8 mouse cellular contexts compared by ENCODE assay signal in the genomic region with DNA sequence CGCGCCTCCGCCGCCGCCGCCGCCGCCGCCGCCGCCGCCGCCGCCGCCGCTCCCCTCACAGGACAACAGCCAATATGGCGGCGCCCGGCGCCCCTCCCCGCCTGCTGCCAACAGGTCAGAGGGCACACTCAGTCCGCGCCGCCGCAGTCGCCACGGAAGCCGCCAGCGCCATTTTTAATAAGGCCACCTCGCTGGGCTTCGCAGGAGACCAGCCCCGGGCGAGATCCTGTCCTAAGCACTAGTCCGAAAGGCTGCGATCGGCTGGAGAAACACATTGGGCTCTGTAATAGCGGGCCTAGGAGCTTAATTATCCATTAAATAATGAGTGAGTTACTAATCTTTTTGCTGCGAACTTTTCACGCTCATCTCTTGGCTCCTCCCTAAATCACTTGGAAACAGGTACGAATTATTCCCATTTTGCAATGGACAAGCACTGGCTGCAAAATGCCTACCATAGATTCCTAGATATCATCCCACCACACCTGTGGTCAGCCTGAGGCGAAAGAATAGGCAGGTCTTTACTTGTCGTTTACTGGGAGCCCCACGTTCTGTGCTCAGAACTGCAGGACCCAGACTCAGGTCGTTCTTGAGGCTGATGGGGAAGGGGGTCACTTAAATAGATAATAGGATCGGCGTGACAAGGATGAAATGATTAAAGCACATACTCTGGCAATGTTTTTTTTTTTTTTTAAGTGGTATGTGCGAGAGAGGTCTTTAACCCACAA. TPM values are rescaled to one million over a fixed set of nuclear protein-coding genes. Genes with fewer than 3 reads are reported as not detected.
DNase-seq lines count a peak whose midpoint lies in the region; ATAC-seq and TF ChIP-seq lines count a peak whose summit lies in the region.

TSS of gene Fam193b (minus strand) at position 94 of the 725 bp plus-strand sequence.

- H3K4me2 ChIP-seq in hindbrain, postnatal 0 days (ENCODE audit: low read depth, low read length), result peak within 1 kb of the TSS; percentile 96

- WGBS in hindbrain, postnatal 0 days, result 2% methylated on average over 36 of the region's 47 CpGs

- H3K4me1 ChIP-seq in hindbrain, postnatal 0 days (ENCODE audit: insufficient read depth, low read length), result peaks cover 9% of the 10 kb centered on the region

- no peaks in the 10 kb centered on the region for H3K27me3 ChIP-seq in hindbrain, postnatal 0 days (ENCODE audit: insufficient read depth, low read length)

- H3K9ac ChIP-seq in hindbrain, postnatal 0 days (replicated peaks; ENCODE audit: low read length), result peak within 1 kb of the TSS; percentile 91

- no peak for TF ChIP-seq CTCF in gastrocnemius, adult 2 months (IDR thresholded peaks at IDR 0.05)
- TF ChIP-seq CTCF in hindbrain, postnatal 0 days (IDR thresholded peaks at IDR 0.05; ENCODE audit: low read depth), result no peak
- TF ChIP-seq CTCF in left cerebral cortex, adult 2 months (IDR thresholded peaks at IDR 0.05), result no peak

- peak within 1 kb of the TSS; percentile 95 for H3K4me3 ChIP-seq in gastrocnemius, adult 2 months
- H3K4me3 ChIP-seq in hindbrain, postnatal 0 days (ENCODE audit: low read length), result peak within 1 kb of the TSS; percentile 72
- peak within 1 kb of the TSS; percentile 92 for H3K4me3 ChIP-seq in left cerebral cortex, adult 2 months

- no peaks in the 10 kb centered on the region for H3K36me3 ChIP-seq in hindbrain, postnatal 0 days (ENCODE audit: insufficient read depth, low read length)

- intact Hi-C loops in gastrocnemius, adult 2 months (cut with DNase I), result loop anchor here (2.0 to 5.0 kb wide), 2 partner anchors 22 to 34 kb away; partner anchors contain the start of gene Ddx41
- intact Hi-C loops in left cerebral cortex, adult 2 months (cut with DNase I), result loop anchor here (2.0 kb wide), 1 partner anchor 22 kb away; no protein-coding TSS in a partner anchor

- no peaks in the 10 kb centered on the region for H3K9me3 ChIP-seq in hindbrain, postnatal 0 days (ENCODE audit: low read length)

- peak; percentile 67 for DNase-seq in WW6 (ENCODE audit: low read depth, low spot score)
- DNase-seq in cerebellum, postnatal 4 days (ENCODE audit: low spot score in 2 of 2), result peak; percentile 94
- DNase-seq in gastrocnemius, adult 2 months, result peak; percentile 96
- DNase-seq in hindbrain, postnatal 0 days (ENCODE audit: low spot score), result peak; percentile 96
- peak; percentile 94 for DNase-seq in left cerebral cortex, adult 2 months (ENCODE audit: extremely low spot score in 1 of 2, low spot score in 2 of 2)
- peak; percentile 94 to 96 for DNase-seq in right cerebral cortex, adult 2 months (ENCODE audit: low spot score in 2 of 2)
- peak; percentile 95 for DNase-seq in urinary bladder, postnatal 14 days (ENCODE audit: low spot score)

- H3K27ac ChIP-seq in gastrocnemius, adult 2 months, result peak within 1 kb of the TSS; percentile 85
- peak within 1 kb of the TSS; percentile 90 for H3K27ac ChIP-seq in hindbrain, postnatal 0 days
- peak within 1 kb of the TSS; percentile 88 for H3K27ac ChIP-seq in left cerebral cortex, adult 2 months

- peak; percentile 91 for ATAC-seq in hindbrain, postnatal 0 days
- ATAC-seq in megakaryocyte, adult 5-6 weeks (ENCODE audit: poor library complexity, severe bottlenecking), result peak; percentile 99

RNA-seq across cellular contexts. Expression of gene Fam193b, which starts in this region (rescaled TPM):
- 10 to 100 TPM; 14.4 to 16.6 TPM for total RNA-seq in gastrocnemius, adult 2 months (2021)
- total RNA-seq in hindbrain, postnatal 0 days (2014; rRNA removed), result 60.2 and 87.5 TPM in 2 replicates
- 38.8 and 38.9 TPM in 2 replicates for polyA plus RNA-seq in hindbrain, postnatal 0 days (2015; fragmentation: Nextera tagmentation; extraction: Ambion mirVana)
- 10 to 100 TPM; 90.5 to 98.1 TPM for total RNA-seq in left cerebral cortex, adult 2 months (2021)
- total RNA-seq in megakaryocyte, adult 5-6 weeks (2015), result 29.7 and 35.4 TPM in 2 replicates
- 19.1 and 26.4 TPM in 2 replicates for total RNA-seq in megakaryocyte, adult 5-6 weeks (2017)

Comparison
In these comparisons a context has a peak if more than half of its experiments do, and no peak if none do; other contexts are left out.
1. Peak in every context shown above with its lines: DNase-seq, ATAC-seq, H3K4me3 ChIP-seq and H3K27ac ChIP-seq.